Mouse (Mus musculus): ENCODE results near the gene Tmed9. TPM values are rescaled to one million over a fixed set of nuclear protein-coding genes. Genes with fewer than 3 reads are reported as not detected.

The Tmed9 gene
- total and polyA plus RNA-seq, 3 experiments, result 88.2 to 196 (median 194) TPM

DNA sequence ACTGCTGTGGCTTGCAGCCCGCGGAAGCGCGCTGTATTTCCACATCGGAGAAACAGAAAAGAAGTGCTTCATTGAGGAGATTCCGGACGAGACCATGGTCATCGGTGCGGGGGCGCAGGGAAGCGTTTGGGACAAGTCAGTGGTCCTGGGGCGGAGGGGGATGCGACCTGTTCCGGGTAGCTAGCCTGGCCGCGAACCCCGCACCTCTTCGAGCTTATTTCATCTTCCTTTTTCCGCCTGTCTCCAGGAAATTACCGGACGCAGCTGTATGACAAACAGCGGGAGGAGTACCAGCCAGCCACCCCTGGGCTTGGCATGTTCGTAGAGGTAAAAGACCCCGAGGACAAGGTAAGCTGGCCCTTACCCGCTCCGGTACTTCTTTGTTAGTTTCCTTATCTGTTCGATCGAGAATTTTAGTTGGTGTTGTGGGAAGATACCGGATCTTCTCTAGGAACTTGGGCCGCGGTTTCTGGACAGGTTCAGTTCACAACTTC lies 19.8 kb downstream of the Tmed9 start:
- Histone ChIP-seq H3K4me3 (replicated peaks in 1 of 3; ENCODE audit: low read depth in 2 of 3, low read length in 2 of 3, poor library complexity in 1 of 3) (peak overlapping the region; percentile 78 to 95 (median 81)), H3K4me1 (ENCODE audit: control insufficient read depth in 1 of 2, insufficient read depth in 2 of 2) (peaks cover 7 to 22% of the 10 kb centered on the region in 2 experiments; a peak in 3 of 4 replicates), H3K4me2 (ENCODE audit: insufficient read depth, low read depth, poor library complexity, severe bottlenecking) (peak overlapping the region; percentile 91), H3K79me2 (replicated peaks; ENCODE audit: control insufficient read depth, extremely low read depth, insufficient read depth, poor library complexity, severe bottlenecking) (peaks cover 22% of the 10 kb centered on the region), H3K9me3 (replicated peaks; ENCODE audit: low read length) (peaks cover 2% of the 10 kb centered on the region), H3K36me3 (replicated peaks in 1 of 2; ENCODE audit: control insufficient read depth in 1 of 2, insufficient read depth in 1 of 2, low read length in 1 of 2) (peaks cover 32 to 36% of the 10 kb centered on the region in 2 experiments), H3K9ac (ENCODE audit: insufficient read depth, low read depth) (peak overlapping the region; percentile 70), H3K27ac (ENCODE audit: insufficient read depth, low read depth) (no peak overlapping the region), H3K27me3 (replicated peaks) (peaks cover 8% of the 10 kb centered on the region)
- no peak for TF ChIP-seq RAD21 (IDR thresholded peaks at IDR 0.05; ENCODE audit: low read depth, low read length)
- no peak for TF ChIP-seq ETS1 (conservative IDR thresholded peaks at IDR 0.05; ENCODE audit: low read depth, low read length)
- no peak for TF ChIP-seq CTCF (conservative IDR thresholded peaks at IDR 0.05 in 1 of 2, IDR thresholded peaks at IDR 0.05 in 1 of 2; ENCODE audit: low read depth in 2 of 2, low read length in 2 of 2)
- in situ Hi-C loops (cut with MboI; ENCODE audit: low pct_ligation_motif_present, low pct_unique_long_range_greater_than_20kb, low sequenced_read_pairs), result no loop called here
- dilution Hi-C loops (cut with MboI; ENCODE audit: extremely low pct_ligation_motif_present, extremely low pct_unique_long_range_greater_than_20kb, low sequenced_read_pairs), result no loop called here
- no peak for DNase-seq (ENCODE audit: extremely low read depth)

DNA sequence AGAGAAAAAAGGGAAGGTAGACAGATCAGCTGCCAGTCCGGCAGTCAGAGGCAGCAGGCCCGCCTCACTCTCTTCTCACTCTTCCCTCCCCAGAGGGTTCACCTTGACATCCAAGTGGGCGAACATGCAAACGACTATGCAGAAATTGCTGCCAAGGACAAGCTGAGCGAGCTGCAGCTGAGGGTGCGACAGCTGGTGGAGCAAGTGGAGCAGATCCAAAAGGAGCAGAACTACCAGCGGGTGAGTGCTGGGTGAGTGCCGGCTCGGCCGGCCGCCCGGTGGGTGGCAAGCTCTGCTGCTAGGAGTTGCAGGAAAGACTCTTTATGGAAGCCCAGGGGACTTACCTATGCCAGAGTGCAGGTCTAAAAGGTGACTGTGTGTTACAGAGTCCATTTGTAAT lies 21.8 kb downstream of the Tmed9 start:
- Histone ChIP-seq H3K4me1 (ENCODE audit: control insufficient read depth in 1 of 2, insufficient read depth in 2 of 2) (peaks cover 7 to 28% of the 10 kb centered on the region in 2 experiments; a peak in 3 of 4 replicates), H3K9ac (ENCODE audit: insufficient read depth, low read depth) (no peak overlapping the region), H3K4me2 (ENCODE audit: insufficient read depth, low read depth, poor library complexity, severe bottlenecking) (no peak overlapping the region), H3K27ac (ENCODE audit: insufficient read depth, low read depth) (no peak overlapping the region), H3K36me3 (replicated peaks in 1 of 2; ENCODE audit: control insufficient read depth in 1 of 2, insufficient read depth in 1 of 2, low read length in 1 of 2) (peaks cover 32 to 42% of the 10 kb centered on the region in 2 experiments), H3K79me2 (replicated peaks; ENCODE audit: control insufficient read depth, extremely low read depth, insufficient read depth, poor library complexity, severe bottlenecking) (peaks cover 22% of the 10 kb centered on the region), H3K4me3 (replicated peaks in 1 of 3; ENCODE audit: low read depth in 2 of 3, low read length in 2 of 3, poor library complexity in 1 of 3) (no peak overlapping the region), H3K27me3 (replicated peaks) (peaks cover 6% of the 10 kb centered on the region), H3K9me3 (replicated peaks; ENCODE audit: low read length) (peaks cover 2% of the 10 kb centered on the region)
- no peak for TF ChIP-seq RCOR1 (conservative IDR thresholded peaks at IDR 0.05; ENCODE audit: low read depth, low read length)
- TF ChIP-seq IRF4 (IDR thresholded peaks at IDR 0.05; ENCODE audit: low read depth, low read length), result no peak
- no peak for TF ChIP-seq SMC3 (IDR thresholded peaks at IDR 0.05; ENCODE audit: low read depth, low read length)
- no peak for TF ChIP-seq CHD2 (IDR thresholded peaks at IDR 0.05; ENCODE audit: low read length)
- TF ChIP-seq POLR2AphosphoS2 (IDR thresholded peaks at IDR 0.05; ENCODE audit: low read depth, low read length), result no peak
- no peak for TF ChIP-seq E2F4 (IDR thresholded peaks at IDR 0.05; ENCODE audit: insufficient replicate concordance, low read depth, low read length)
- TF ChIP-seq TCF12 (IDR thresholded peaks at IDR 0.05; ENCODE audit: low read depth, low read length), result no peak
- no peak for TF ChIP-seq GABPA (IDR thresholded peaks at IDR 0.05; ENCODE audit: insufficient replicate concordance, low read depth, low read length)
- TF ChIP-seq POLR2A (IDR thresholded peaks at IDR 0.05; ENCODE audit: low read depth, low read length), result no peak
- dilution Hi-C loops (cut with MboI; ENCODE audit: extremely low pct_ligation_motif_present, extremely low pct_unique_long_range_greater_than_20kb, low sequenced_read_pairs) (no loop called here), in situ Hi-C loops (cut with MboI; ENCODE audit: low pct_ligation_motif_present, low pct_unique_long_range_greater_than_20kb, low sequenced_read_pairs) (no loop called here)
- no peak for DNase-seq (ENCODE audit: extremely low read depth)

DNA sequence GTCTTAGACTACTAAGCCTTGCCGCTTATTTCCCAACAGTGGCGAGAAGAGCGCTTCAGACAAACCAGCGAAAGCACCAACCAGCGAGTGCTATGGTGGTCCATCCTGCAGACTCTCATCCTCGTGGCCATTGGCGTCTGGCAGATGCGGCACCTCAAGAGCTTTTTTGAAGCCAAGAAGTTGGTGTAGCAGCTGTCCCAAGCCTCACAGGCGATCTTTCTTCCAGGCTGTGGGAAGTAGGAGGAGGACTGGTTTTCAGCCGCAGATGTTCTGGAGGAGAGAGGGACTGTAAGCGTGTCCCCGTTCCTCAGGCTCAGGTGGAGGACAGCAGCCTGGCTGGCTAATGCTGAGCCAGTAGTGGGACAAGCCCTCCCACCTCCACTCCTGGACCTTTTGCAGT lies 23.3 kb downstream of the Tmed9 start:
- Histone ChIP-seq H3K9me3 (replicated peaks; ENCODE audit: low read length) (peaks cover 2% of the 10 kb centered on the region), H3K79me2 (replicated peaks; ENCODE audit: control insufficient read depth, extremely low read depth, insufficient read depth, poor library complexity, severe bottlenecking) (peaks cover 22% of the 10 kb centered on the region), H3K27me3 (replicated peaks) (no peaks in the 10 kb centered on the region), H3K4me2 (ENCODE audit: insufficient read depth, low read depth, poor library complexity, severe bottlenecking) (no peak overlapping the region), H3K9ac (ENCODE audit: insufficient read depth, low read depth) (no peak overlapping the region), H3K4me1 (ENCODE audit: control insufficient read depth in 1 of 2, insufficient read depth in 2 of 2) (peaks cover 7 to 38% of the 10 kb centered on the region in 2 experiments; a peak in 3 of 4 replicates), H3K36me3 (replicated peaks in 1 of 2; ENCODE audit: control insufficient read depth in 1 of 2, insufficient read depth in 1 of 2, low read length in 1 of 2) (peaks cover 32 to 42% of the 10 kb centered on the region in 2 experiments), H3K27ac (ENCODE audit: insufficient read depth, low read depth) (no peak overlapping the region), H3K4me3 (replicated peaks in 1 of 3; ENCODE audit: low read depth in 2 of 3, low read length in 2 of 3, poor library complexity in 1 of 3) (no peak overlapping the region)
- DNase-seq (ENCODE audit: extremely low read depth), result no peak
- TF ChIP-seq NRF1 (IDR thresholded peaks at IDR 0.05; ENCODE audit: low read depth, low read length) (no peak), EP300 (IDR thresholded peaks at IDR 0.05; ENCODE audit: low read length) (no peak), SMC3 (IDR thresholded peaks at IDR 0.05; ENCODE audit: low read depth, low read length) (no peak), JUND (conservative IDR thresholded peaks at IDR 0.05; ENCODE audit: low read depth, low read length) (no peak), RCOR1 (conservative IDR thresholded peaks at IDR 0.05; ENCODE audit: low read depth, low read length) (no peak), PAX5 (IDR thresholded peaks at IDR 0.05; ENCODE audit: low read length) (no peak), E2F4 (IDR thresholded peaks at IDR 0.05; ENCODE audit: insufficient replicate concordance, low read depth, low read length) (no peak), HCFC1 (IDR thresholded peaks at IDR 0.05; ENCODE audit: low read depth, low read length) (no peak), NELFE (IDR thresholded peaks at IDR 0.05; ENCODE audit: low read depth, low read length) (no peak), TCF12 (IDR thresholded peaks at IDR 0.05; ENCODE audit: low read depth, low read length) (no peak), MAZ (IDR thresholded peaks at IDR 0.05; ENCODE audit: low read depth, low read length) (no peak), ZKSCAN1 (IDR thresholded peaks at IDR 0.05; ENCODE audit: borderline replicate concordance, low read depth, low read length) (no peak), USF1 (IDR thresholded peaks at IDR 0.05; ENCODE audit: low read depth, low read length) (no peak), UBTF (IDR thresholded peaks at IDR 0.05; ENCODE audit: low read depth, low read length) (no peak)
- in situ Hi-C loops (cut with MboI; ENCODE audit: low pct_ligation_motif_present, low pct_unique_long_range_greater_than_20kb, low sequenced_read_pairs), result no loop called here
- dilution Hi-C loops (cut with MboI; ENCODE audit: extremely low pct_ligation_motif_present, extremely low pct_unique_long_range_greater_than_20kb, low sequenced_read_pairs), result no loop called here

All from CH12.LX (cell line).